Mouse (Mus musculus) lung, postnatal 0 days (tissue): Measurements from ENCODE around the gene E130114P18Rik. TPM values are rescaled to one million over a fixed set of nuclear protein-coding genes. Genes with fewer than 3 reads are reported as not detected.

Source experiments
- ATAC-seq: fragments of 200-750 bp; cut with Nextera tagmentation; 2 replicates; pipeline ENCODE4 v1.8.0; 2017; ENCODE audit warnings: moderate library complexity
- DNase-seq: peaks from one replicate; pipeline ENCODE4 v3.0.0-alpha.2; 2016; ENCODE audit warnings: low spot score
- H3K27ac ChIP-seq: fragments of 300-500 bp; sonication (generic); 2 replicates; pipeline ENCODE4 v1.5.1; 2014; ENCODE audit warnings: antibody characterized with exemption, mild to moderate bottlenecking, low read length, mixed read lengths
- H3K27me3 ChIP-seq: fragments of 300-500 bp; sonication (generic); replicated peaks from 2 replicates; pipeline ENCODE4 v1.6.1; 2014; ENCODE audit warnings: low read length, mixed read lengths; ENCODE audit not compliant: insufficient read depth
- H3K36me3 ChIP-seq: fragments of 300-500 bp; sonication (generic); 2 replicates; pipeline ENCODE4 v1.6.1; 2014; ENCODE audit warnings: low read length, mixed read lengths; ENCODE audit not compliant: insufficient read depth
- H3K4me1 ChIP-seq: fragments of 300-500 bp; sonication (generic); 2 replicates; pipeline ENCODE4 v1.6.1; 2014; ENCODE audit warnings: antibody characterized with exemption, low read depth, low read length, mixed read lengths; ENCODE audit not compliant: insufficient read depth
- H3K4me2 ChIP-seq: fragments of 300-500 bp; sonication (generic); replicated peaks from 2 replicates; pipeline ENCODE4 v1.6.1; 2014; ENCODE audit warnings: low read depth, mild to moderate bottlenecking, low read length, moderate library complexity, mixed read lengths
- H3K4me3 ChIP-seq: fragments of 300-500 bp; sonication (generic); 2 replicates; pipeline ENCODE4 v1.5.1; 2014; ENCODE audit warnings: low read depth, low read length
- H3K9ac ChIP-seq: fragments of 300-500 bp; sonication (generic); replicated peaks from 2 replicates; pipeline ENCODE4 v1.6.1; 2014; ENCODE audit warnings: low read depth, mild to moderate bottlenecking
- H3K9me3 ChIP-seq: fragments of 300-500 bp; sonication (generic); 2 replicates; pipeline ENCODE4 v1.6.1; 2016; ENCODE audit warnings: low read length, mixed read lengths
- CTCF ChIP-seq: IDR thresholded peaks from 2 replicates; pipeline ENCODE4 v1.5.1; 2016; ENCODE audit warnings: antibody characterized with exemption, mild to moderate bottlenecking
- EP300 ChIP-seq: IDR thresholded peaks from 2 replicates; pipeline ENCODE4 v1.6.1; 2016; ENCODE audit warnings: antibody characterized with exemption, mild to moderate bottlenecking, control low read depth
- WGBS: fragments of 180-500 bp; shearing (Covaris S2); extraction: QIAGEN DNeasy Blood & Tissue Kit; methylation state at CpG from one replicate; pipeline ENCODE4 v1.1.7; 2014; 5-methylcytosine and 5-hydroxymethylcytosine counted together
- polyA plus RNA-seq: library from polyadenylated mRNA; unstranded; fragments of >200 nt; fragmentation: Nextera tagmentation; extraction: Ambion mirVana; gene quantifications from 2 replicates; pipeline ENCODE4 v1.2.1, GENCODE M21; 2015

The E130114P18Rik gene
- polyA plus RNA-seq, 1 experiment from 2014 or later, result 0.76 TPM

- WGBS, result 84% methylated on average over 3 of the region's 3 CpGs
- Histone ChIP-seq H3K4me3 (no peak overlapping the region), H3K4me2 (no peak overlapping the region), H3K36me3 (no peaks in the 10 kb centered on the region), H3K9ac (no peak overlapping the region), H3K4me1 (no peaks in the 10 kb centered on the region), H3K9me3 (no peaks in the 10 kb centered on the region), H3K27me3 (no peaks in the 10 kb centered on the region), H3K27ac (no peak overlapping the region)
- TF ChIP-seq EP300 (no peak), CTCF (no peak)
- no peak for DNase-seq
- no peak for ATAC-seq
Measured at GRCm38 (mm10) chr4:97766100-97766499, 11.8 kb downstream of the E130114P18Rik start.

- Histone ChIP-seq H3K9ac (no peak overlapping the region), H3K27ac (no peak overlapping the region), H3K4me1 (no peaks in the 10 kb centered on the region), H3K27me3 (no peaks in the 10 kb centered on the region), H3K9me3 (no peaks in the 10 kb centered on the region), H3K4me3 (no peak overlapping the region), H3K36me3 (no peaks in the 10 kb centered on the region), H3K4me2 (no peak overlapping the region)
- ATAC-seq (no peak), DNase-seq (no peak)
- WGBS, result 80% methylated on average over 4 of the region's 4 CpGs
- TF ChIP-seq CTCF (no peak), EP300 (no peak)
Measured at GRCm38 (mm10) chr4:97765341-97766020, 12.4 kb downstream of the E130114P18Rik start.

- no peak for ATAC-seq
Measured at GRCm38 (mm10) chr4:97764616-97765015, 13.3 kb downstream of the E130114P18Rik start.

GRCm38 (mm10) chr4:97758661-97759060 lies 19.2 kb downstream of the E130114P18Rik start:
- ATAC-seq (no peak), DNase-seq (no peak)
- TF ChIP-seq CTCF (no peak), EP300 (no peak)
- H3K4me3 ChIP-seq, result 0 out of 2 replicates have a peak overlapping the region, but pooled peaks have one; percentile 65
- no peaks in the 10 kb centered on the region for H3K27me3 ChIP-seq
- H3K4me2 ChIP-seq, result peak overlapping the region; percentile 76
- H3K9ac ChIP-seq, result peak overlapping the region; percentile 52; the same call in 1 of the 2 replicates
- H3K4me1 ChIP-seq, result peaks cover 6% of the 10 kb centered on the region; the same call in 1 of the 2 replicates
- 53% methylated on average over 3 of the region's 3 CpGs for WGBS
- no peaks in the 10 kb centered on the region for H3K9me3 ChIP-seq
- no peaks in the 10 kb centered on the region for H3K36me3 ChIP-seq
- no peak overlapping the region for H3K27ac ChIP-seq

More at GRCm38 (mm10) chr4:97764616-97765015, 13.3 kb downstream of the E130114P18Rik start:
- H3K4me2 ChIP-seq, result no peak overlapping the region
- H3K9me3 ChIP-seq, result no peaks in the 10 kb centered on the region
- no peaks in the 10 kb centered on the region for H3K4me1 ChIP-seq
- H3K9ac ChIP-seq, result no peak overlapping the region
- no peaks in the 10 kb centered on the region for H3K27me3 ChIP-seq
- DNase-seq, result no peak
- no peaks in the 10 kb centered on the region for H3K36me3 ChIP-seq
- no peak overlapping the region for H3K4me3 ChIP-seq
- 30% methylated on average over 4 of the region's 4 CpGs for WGBS
- TF ChIP-seq EP300 (no peak), CTCF (no peak)
- H3K27ac ChIP-seq, result no peak overlapping the region

DNA sequence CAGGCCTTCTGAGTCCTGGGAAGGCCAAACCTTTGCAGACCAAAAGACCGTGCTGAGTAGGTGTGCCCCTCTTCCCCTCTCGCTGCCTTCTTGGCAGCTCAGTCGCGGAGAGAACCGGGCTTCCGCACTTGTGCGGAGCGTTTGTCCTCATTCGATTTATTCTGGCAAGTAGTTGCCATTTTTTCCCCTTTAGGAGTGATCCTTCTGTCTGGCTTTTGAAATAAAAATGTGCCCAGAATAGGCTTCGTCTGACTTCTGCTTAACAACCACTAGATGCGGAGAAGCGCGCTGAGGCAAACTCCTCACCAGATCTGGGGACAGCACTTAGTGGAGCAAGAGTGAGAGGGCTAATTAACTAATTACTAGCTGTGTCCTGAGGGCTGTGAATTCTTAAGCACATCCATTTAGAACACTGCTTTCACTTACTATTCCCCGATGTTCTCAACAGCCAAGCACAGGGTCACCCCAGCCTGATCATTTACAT lies 19.9 kb downstream of the E130114P18Rik start:
- Histone ChIP-seq H3K27me3 (no peaks in the 10 kb centered on the region), H3K4me2 (peak overlapping the region; percentile 76), H3K9me3 (no peaks in the 10 kb centered on the region), H3K4me1 (peaks cover 6% of the 10 kb centered on the region; the same call in 1 of the 2 replicates), H3K4me3 (peak overlapping the region; percentile 65), H3K36me3 (no peaks in the 10 kb centered on the region), H3K9ac (peak overlapping the region; percentile 52), H3K27ac (peak overlapping the region; percentile 87)
- under 1% methylated on average over 14 of the region's 14 CpGs for WGBS
- peak; percentile 63 for DNase-seq
- peak; percentile 69 for ATAC-seq
- TF ChIP-seq CTCF (peak; percentile 41), EP300 (no peak)

DNA sequence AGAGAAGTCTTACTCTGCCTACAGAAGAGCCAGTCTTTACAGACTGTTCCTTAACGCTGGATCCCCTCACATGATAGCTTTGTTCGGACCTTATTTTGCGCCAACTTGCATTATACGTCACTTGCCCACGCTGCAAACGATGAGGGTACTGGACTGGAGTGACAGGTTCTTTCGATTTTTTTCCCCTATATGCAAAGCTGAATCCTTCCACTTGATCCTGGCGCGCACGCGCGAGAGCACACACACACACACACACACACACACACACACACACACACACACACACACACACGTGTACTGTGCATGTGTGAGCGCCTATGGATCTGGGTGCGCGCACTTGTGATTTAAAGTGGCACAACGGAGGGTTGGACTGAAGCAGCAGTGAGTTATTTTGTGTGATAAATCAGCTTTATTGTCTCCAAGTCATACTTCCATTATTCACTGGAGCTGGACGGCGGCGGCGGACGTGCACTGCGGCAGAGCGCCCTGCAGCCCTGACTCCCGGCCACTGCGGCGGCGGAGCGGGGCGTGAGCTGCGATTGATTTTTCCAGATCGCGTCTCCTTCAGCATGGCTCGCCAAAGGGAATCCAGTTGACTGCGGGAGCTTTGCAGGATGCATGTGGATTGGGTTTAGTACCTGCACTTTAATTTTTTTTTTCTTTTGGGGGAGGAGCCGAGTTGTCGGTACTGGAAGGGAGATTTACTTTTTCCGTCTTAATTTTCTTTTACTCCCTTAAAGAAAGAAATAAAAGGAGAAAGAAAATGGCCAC lies 20.5 kb downstream of the E130114P18Rik start:
- Histone ChIP-seq H3K4me1 (peaks cover 6% of the 10 kb centered on the region; the same call in 1 of the 2 replicates), H3K4me3 (peak overlapping the region; percentile 65), H3K9me3 (no peaks in the 10 kb centered on the region), H3K9ac (peak overlapping the region; percentile 52), H3K36me3 (no peaks in the 10 kb centered on the region), H3K27ac (peak overlapping the region; percentile 87), H3K4me2 (peak overlapping the region; percentile 76), H3K27me3 (no peaks in the 10 kb centered on the region)
- WGBS, result under 1% methylated on average over 38 of the region's 38 CpGs
- TF ChIP-seq CTCF (peak; percentile 36; the same call in 1 of the 2 replicates), EP300 (no peak)
- ATAC-seq (peak; percentile 81), DNase-seq (peak; percentile 83)
